Mouse (Mus musculus) cortical plate, adult 2 months (tissue): ENCODE results near the gene Slc10a3. TPM values are rescaled to one million over a fixed set of nuclear protein-coding genes. Genes with fewer than 3 reads are reported as not detected.
"Not testable (repeated sequence)": the region's sequence is repeated elsewhere in the genome, so short reads cannot be mapped to it uniquely, and the experiment has no call there.

Source experiments
- H3K27ac ChIP-seq: fragments of 200-500 bp; 2 replicates; pipeline ENCODE4 v1.5.1; 2012; ENCODE audit warnings: low read length, control low read depth, inconsistent platforms; ENCODE audit not compliant: insufficient read depth
- H3K4me1 ChIP-seq: fragments of 200-500 bp; 2 replicates; pipeline ENCODE4 v1.6.1; 2011; ENCODE audit warnings: low read length; ENCODE audit not compliant: control insufficient read depth, insufficient read depth
- H3K4me3 ChIP-seq: fragments of 200-500 bp; 2 replicates; pipeline ENCODE4 v1.5.1; 2011; ENCODE audit warnings: mild to moderate bottlenecking, low read length, control low read depth; ENCODE audit not compliant: insufficient read depth
- CTCF ChIP-seq: fragments of 200-500 bp; IDR thresholded peaks from 2 replicates; pipeline ENCODE4 v1.5.1; 2011; ENCODE audit warnings: mild to moderate bottlenecking, control low read depth, low read length; ENCODE audit not compliant: insufficient read depth; ENCODE audit errors: extremely low read depth
- POLR2A ChIP-seq: fragments of 200-500 bp; IDR thresholded peaks from 2 replicates; pipeline ENCODE4 v1.6.1; 2011; ENCODE audit warnings: mild to moderate bottlenecking, low read length, control low read depth; ENCODE audit not compliant: insufficient read depth; ENCODE audit errors: extremely low read depth
- polyA plus RNA-seq: library from polyadenylated mRNA; depleted of rRNA; stranded (reverse); fragments of >200 nt; gene quantifications from 2 replicates; pipeline ENCODE4 v1.2.3, GENCODE M21; 2012; rRNA removed

Slc10a3 gene
- polyA plus RNA-seq, 1 experiment: 5.2 TPM

DNA sequence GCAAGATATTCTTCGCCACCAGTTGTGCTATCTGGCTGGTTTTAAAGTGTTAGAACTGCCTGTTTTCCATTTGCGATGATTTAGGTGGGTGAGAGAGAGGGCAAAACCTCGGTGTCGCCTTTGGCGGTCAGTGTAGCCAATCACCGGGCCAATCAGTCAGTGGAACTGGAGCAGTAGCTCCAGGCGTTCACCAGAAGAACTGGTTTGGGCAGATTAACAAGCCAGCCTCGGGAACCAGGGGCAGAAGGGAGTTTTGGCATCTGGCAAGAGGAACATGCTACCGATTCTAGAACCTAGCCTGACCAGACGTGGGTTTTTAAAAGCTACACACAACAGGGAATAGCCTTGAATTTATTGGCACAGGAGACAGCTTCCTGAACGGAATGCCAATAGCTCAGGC lies 14.0 kb downstream of the Slc10a3 start:
- TF ChIP-seq CTCF (no peak), POLR2A (no peak)
- Histone ChIP-seq H3K27ac (no peak overlapping the region), H3K4me1 (no peaks in the 10 kb centered on the region), H3K4me3 (no peak overlapping the region)

GRCm38 (mm10) chrX:74357069-74357468 lies 16.1 kb downstream of the Slc10a3 start:
- H3K4me3 ChIP-seq, H3K4me1 ChIP-seq: not testable (repeated sequence)

DNA sequence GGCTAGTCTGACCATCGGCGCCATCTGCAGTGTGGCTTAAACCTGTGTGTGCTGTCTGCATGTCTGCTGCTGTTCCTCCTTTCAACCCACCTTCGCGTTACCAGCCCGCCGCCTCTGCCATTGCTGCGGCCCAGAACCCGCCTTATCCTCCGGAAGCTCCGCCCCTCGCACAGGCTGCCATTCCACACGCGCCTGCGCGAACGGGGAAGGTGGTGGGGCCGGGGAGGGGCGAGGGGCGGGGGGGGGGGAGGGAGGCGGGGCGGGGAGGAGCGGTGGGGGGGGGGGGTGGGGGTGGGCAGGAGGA lies 19.7 kb downstream of the Slc10a3 start, which contains the start of gene Lage3:
Gene Lage3, minus strand, starts transcription at position 152 of the 304 bp plus-strand sequence.
- no peak for TF ChIP-seq CTCF
- TF ChIP-seq POLR2A: peak; percentile 84
- no peak within 1 kb of the TSS for H3K27ac ChIP-seq
- no peaks in the 10 kb centered on the region; the same call in 1 of the 2 replicates for H3K4me1 ChIP-seq

More at GRCm38 (mm10) chrX:74357069-74357468, 16.1 kb downstream of the Slc10a3 start:
- not testable (repeated sequence) for H3K27ac ChIP-seq

GRCm38 (mm10) chrX:74352645-74353466 lies 20.3 kb downstream of the Slc10a3 start:
- Histone ChIP-seq H3K4me3 (peak overlapping the region; percentile 45), H3K27ac (no peak overlapping the region), H3K4me1 (no peaks in the 10 kb centered on the region; the same call in 1 of the 2 replicates)
- TF ChIP-seq CTCF (no peak), POLR2A (no peak)

More for the DNA sequence above, 19.7 kb downstream of the Slc10a3 start, which contains the start of gene Lage3:
- peak within 1 kb of the TSS; percentile 45 for H3K4me3 ChIP-seq

GRCm38 (mm10) chrX:74330166-74330930 lies 42.8 kb downstream of the Slc10a3 start:
- Histone ChIP-seq H3K27ac (no peak overlapping the region), H3K4me3 (no peak overlapping the region; the same call in 1 of the 2 replicates), H3K4me1 (no peaks in the 10 kb centered on the region)
- TF ChIP-seq CTCF: no peak
- TF ChIP-seq POLR2A: no peak

DNA sequence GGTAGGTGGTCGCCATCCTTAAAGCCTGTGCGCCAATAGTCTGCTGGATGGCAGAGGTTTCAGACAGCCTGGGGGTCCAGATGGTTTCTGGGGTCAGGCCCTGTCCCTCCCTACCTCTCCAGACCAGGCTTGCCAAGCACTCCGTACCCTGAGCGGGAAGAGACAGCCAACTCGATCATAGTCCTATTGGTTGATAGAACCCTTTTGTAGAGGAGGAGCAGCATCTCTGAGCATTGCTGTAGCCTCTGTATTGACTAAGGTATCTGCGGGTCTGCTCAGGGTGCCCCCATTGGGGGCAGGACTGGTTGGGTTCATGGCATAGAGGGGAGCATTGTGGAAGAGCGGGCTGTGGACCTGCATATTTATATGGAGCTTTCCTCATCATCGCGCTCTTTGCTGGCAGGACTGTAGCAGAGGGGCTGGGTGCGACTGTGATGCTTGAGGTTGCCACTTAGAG lies 43.9 kb downstream of the Slc10a3 start:
- no peak for TF ChIP-seq POLR2A
- TF ChIP-seq CTCF: no peak
- H3K4me3 ChIP-seq: peak overlapping the region; percentile 43
- no peaks in the 10 kb centered on the region for H3K4me1 ChIP-seq
- no peak overlapping the region for H3K27ac ChIP-seq

DNA sequence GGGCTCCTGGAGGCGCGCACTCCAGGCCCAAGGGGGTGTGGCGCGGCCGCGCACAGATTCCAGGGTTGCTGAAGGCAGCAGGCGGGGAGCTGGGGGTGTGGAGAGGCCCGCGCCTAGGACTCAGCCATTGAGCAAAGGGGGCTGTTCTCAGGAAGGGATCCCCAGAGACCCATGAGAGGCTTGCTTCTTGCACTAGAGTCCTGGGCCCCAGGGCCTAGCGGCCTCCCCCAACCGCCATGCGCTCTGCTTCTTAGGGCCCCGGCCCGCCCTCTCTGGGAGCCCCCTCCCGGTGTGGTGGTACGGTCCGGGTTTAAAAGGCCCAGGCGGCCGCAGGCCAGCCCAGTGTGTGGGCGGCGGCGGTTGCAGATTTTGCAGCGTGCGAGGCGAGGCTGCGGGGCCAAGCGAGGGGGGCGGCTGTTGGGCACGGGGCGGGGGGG lies 44.4 kb downstream of the Slc10a3 start, which contains the start of gene Plxna3:
Gene Plxna3, plus strand, starts transcription at position 342 of the 437 bp plus-strand sequence.
- H3K4me1 ChIP-seq: no peaks in the 10 kb centered on the region
- no peak within 1 kb of the TSS for H3K27ac ChIP-seq
- no peak for TF ChIP-seq CTCF
- TF ChIP-seq POLR2A: 0 out of 2 replicates have a peak, but pooled peaks have one; percentile 17
- peak within 1 kb of the TSS; percentile 43 for H3K4me3 ChIP-seq

Other genes starting within 250 kb of the Slc10a3 start
- gene Opn1mw, start 245.9 kb downstream of the Slc10a3 start, polyA plus RNA-seq: 0.34 and 0.38 TPM in 2 replicates
- 28.6 and 29.4 TPM in 2 replicates for gene Mecp2, start 238.0 kb downstream of the Slc10a3 start, polyA plus RNA-seq
- gene Tex28, start 205.5 kb downstream of the Slc10a3 start, polyA plus RNA-seq: not detected in 2 replicates
- gene Tktl1, start 196.1 kb downstream of the Slc10a3 start, polyA plus RNA-seq: 0.04 and 0.09 TPM in 2 replicates
- 157 and 175 TPM in 2 replicates for gene Flna, start 123.5 kb downstream of the Slc10a3 start, polyA plus RNA-seq
- 41.9 and 43.6 TPM in 2 replicates for gene Emd, start 118.7 kb downstream of the Slc10a3 start, polyA plus RNA-seq
- gene Rpl10, start 102.5 kb downstream of the Slc10a3 start, polyA plus RNA-seq: 770 and 800 TPM in 2 replicates
- gene Taz, start 91.4 kb downstream of the Slc10a3 start, polyA plus RNA-seq: 83.0 and 101 TPM in 2 replicates
- gene Dnase1l1, start 91.0 kb downstream of the Slc10a3 start, polyA plus RNA-seq: 5.3 TPM in 2 replicates
- gene Atp6ap1, start 76.3 kb downstream of the Slc10a3 start, polyA plus RNA-seq: 477 and 483 TPM in 2 replicates
- gene Gdi1, start 68.4 kb downstream of the Slc10a3 start, polyA plus RNA-seq: 792 and 862 TPM in 2 replicates
- gene Fam50a, start 60.3 kb downstream of the Slc10a3 start, polyA plus RNA-seq: 41.0 and 51.5 TPM in 2 replicates
- gene Plxna3, start 44.3 kb downstream of the Slc10a3 start, polyA plus RNA-seq: 39.9 and 44.7 TPM in 2 replicates
- gene Lage3, start 19.7 kb downstream of the Slc10a3 start, polyA plus RNA-seq: 51.6 and 54.4 TPM in 2 replicates
- gene Ubl4a, start 131 bp downstream of the Slc10a3 start, polyA plus RNA-seq: 82.9 and 83.8 TPM in 2 replicates
- 31.6 TPM in 2 replicates for gene Fam3a, start 19.9 kb upstream of the Slc10a3 start, polyA plus RNA-seq
- gene Ikbkg, start 19.9 kb upstream of the Slc10a3 start, polyA plus RNA-seq: 21.3 and 22.1 TPM in 2 replicates
- 27.4 and 31.2 TPM in 2 replicates for gene G6pdx, start 55.8 kb upstream of the Slc10a3 start, polyA plus RNA-seq
- not detected in 2 replicates for gene Gm6880, start 108.0 kb upstream of the Slc10a3 start, polyA plus RNA-seq
- not detected in 2 replicates for gene Olfr1326-ps1, start 201.5 kb upstream of the Slc10a3 start, polyA plus RNA-seq
- not detected in 2 replicates for gene Olfr1325, start 219.3 kb upstream of the Slc10a3 start, polyA plus RNA-seq